Mouse (Mus musculus) small intestine, adult 2 months (tissue): ENCODE data around the gene Maml3. TPM values are rescaled to one million over a fixed set of nuclear protein-coding genes. Genes with fewer than 3 reads are reported as not detected.

ENCODE experiments used
- H3K27ac ChIP-seq: fragments of 200-500 bp; 2 replicates; pipeline ENCODE4 v1.5.1; 2012; ENCODE audit warnings: low read depth, low read length, control low read depth, inconsistent platforms; ENCODE audit not compliant: insufficient read depth
- H3K27me3 ChIP-seq: fragments of 200-500 bp; 2 replicates; pipeline ENCODE4 v1.6.1; 2012; ENCODE audit warnings: mild to moderate bottlenecking, moderate library complexity, low read length, inconsistent platforms; ENCODE audit not compliant: control insufficient read depth, insufficient read depth
- H3K36me3 ChIP-seq: fragments of 200-500 bp; 2 replicates; pipeline ENCODE4 v1.6.1; 2012; ENCODE audit warnings: mild to moderate bottlenecking, low read length, control low read depth, inconsistent platforms; ENCODE audit not compliant: control insufficient read depth, insufficient read depth
- H3K4me1 ChIP-seq: fragments of 200-500 bp; 2 replicates; pipeline ENCODE4 v1.6.1; 2012; ENCODE audit warnings: low read length, inconsistent platforms, mixed read lengths; ENCODE audit not compliant: control insufficient read depth, insufficient read depth, insufficient read length
- H3K4me3 ChIP-seq: fragments of 200-500 bp; 2 replicates; pipeline ENCODE4 v1.5.1; 2012; ENCODE audit warnings: low read depth, mild to moderate bottlenecking, control low read depth, inconsistent platforms, low read length, moderate library complexity
- CTCF ChIP-seq: fragments of 200-500 bp; IDR thresholded peaks from 2 replicates; pipeline ENCODE4 v1.5.1; 2012; ENCODE audit warnings: low read depth, mild to moderate bottlenecking, control low read depth, inconsistent platforms, low read length, moderate library complexity, mixed read lengths; ENCODE audit not compliant: insufficient replicate concordance, insufficient read length; ENCODE audit errors: extremely low read depth
- POLR2A ChIP-seq: fragments of 200-500 bp; IDR thresholded peaks from 2 replicates; pipeline ENCODE4 v1.6.1; 2012; ENCODE audit warnings: low read depth, mild to moderate bottlenecking, control low read depth, inconsistent platforms, low read length, moderate library complexity
- WGBS: fragments of 180-500 bp; shearing (Covaris S2); methylation state at CpG from one replicate; pipeline ENCODE4 v1.1.7; 2018; 5-methylcytosine and 5-hydroxymethylcytosine counted together
- polyA plus RNA-seq: library from polyadenylated mRNA; depleted of rRNA; stranded (reverse); fragments of >200 nt; gene quantifications from 2 replicates; pipeline ENCODE4 v1.2.3, GENCODE M21; 2012

The Maml3 gene
- polyA plus RNA-seq, 1 experiment, result 3.2 TPM

GRCm38 (mm10) chr3:52045221-52045641 lies 59.6 kb downstream of the Maml3 start:
- Histone ChIP-seq H3K36me3 (no peaks in the 10 kb centered on the region), H3K4me1 (peaks cover 11% of the 10 kb centered on the region), H3K27me3 (no peaks in the 10 kb centered on the region), H3K4me3 (no peak overlapping the region), H3K27ac (peak overlapping the region; percentile 82)
- 38% methylated on average over 6 of the region's 6 CpGs for WGBS
- no peak for TF ChIP-seq POLR2A
- no peak for TF ChIP-seq CTCF

- Histone ChIP-seq H3K27me3 (no peaks in the 10 kb centered on the region), H3K4me1 (peaks cover 11% of the 10 kb centered on the region), H3K36me3 (no peaks in the 10 kb centered on the region), H3K4me3 (no peak overlapping the region), H3K27ac (no peak overlapping the region)
- WGBS, result 28% methylated on average over 14 of the region's 14 CpGs
- TF ChIP-seq POLR2A (no peak), CTCF (no peak)
Observed at GRCm38 (mm10) chr3:52044651-52045050, 60.2 kb downstream of the Maml3 start.

- H3K36me3 ChIP-seq, result no peaks in the 10 kb centered on the region
- TF ChIP-seq CTCF (no peak), POLR2A (no peak)
- peaks cover 11% of the 10 kb centered on the region for H3K4me1 ChIP-seq
- no peak overlapping the region for H3K27ac ChIP-seq
- no peaks in the 10 kb centered on the region for H3K27me3 ChIP-seq
- no peak overlapping the region for H3K4me3 ChIP-seq
- WGBS, result 59% methylated on average over 4 of the region's 4 CpGs
Observed at GRCm38 (mm10) chr3:52043847-52044246, 61.0 kb downstream of the Maml3 start.

- Histone ChIP-seq H3K4me1 (peaks cover 11% of the 10 kb centered on the region), H3K27ac (no peak overlapping the region), H3K36me3 (no peaks in the 10 kb centered on the region), H3K27me3 (no peaks in the 10 kb centered on the region), H3K4me3 (no peak overlapping the region)
- WGBS, result 68% methylated on average over 3 of the region's 3 CpGs
- TF ChIP-seq POLR2A (no peak), CTCF (no peak)
Observed at GRCm38 (mm10) chr3:52042680-52043079, 62.2 kb downstream of the Maml3 start.

GRCm38 (mm10) chr3:52039958-52040357 lies 64.9 kb downstream of the Maml3 start:
- TF ChIP-seq CTCF (no peak), POLR2A (no peak)
- no peaks in the 10 kb centered on the region for H3K36me3 ChIP-seq
- WGBS, result 35% methylated on average over 7 of the region's 7 CpGs
- H3K4me1 ChIP-seq, result peaks cover 16% of the 10 kb centered on the region
- H3K4me3 ChIP-seq, result no peak overlapping the region
- no peaks in the 10 kb centered on the region for H3K27me3 ChIP-seq
- H3K27ac ChIP-seq, result no peak overlapping the region

GRCm38 (mm10) chr3:52037260-52037659 lies 67.6 kb downstream of the Maml3 start:
- 75% methylated on average over 5 of the region's 5 CpGs for WGBS
- TF ChIP-seq CTCF (no peak), POLR2A (no peak)
- Histone ChIP-seq H3K4me1 (peaks cover 16% of the 10 kb centered on the region; the same call in 1 of the 2 replicates), H3K4me3 (no peak overlapping the region), H3K27me3 (no peaks in the 10 kb centered on the region), H3K27ac (no peak overlapping the region), H3K36me3 (no peaks in the 10 kb centered on the region)

- H3K4me1 ChIP-seq, result peaks cover 16% of the 10 kb centered on the region; the same call in 1 of the 2 replicates
- H3K36me3 ChIP-seq, result no peaks in the 10 kb centered on the region
- H3K27ac ChIP-seq, result peak overlapping the region; percentile 38; the same call in 1 of the 2 replicates
- no peak overlapping the region for H3K4me3 ChIP-seq
- TF ChIP-seq POLR2A (no peak), CTCF (no peak)
- WGBS, result 30% methylated on average over 8 of the region's 8 CpGs
- no peaks in the 10 kb centered on the region for H3K27me3 ChIP-seq
Observed at GRCm38 (mm10) chr3:52035404-52035803, 69.5 kb downstream of the Maml3 start.
